Mouse (Mus musculus) liver, embryonic 16.5 days (tissue): Measurements from ENCODE around the gene Ppp2ca. TPM values are rescaled to one million over a fixed set of nuclear protein-coding genes. Genes with fewer than 3 reads are reported as not detected.

Experiments
- ATAC-seq: fragments of 200-750 bp; cut with Nextera tagmentation; 2 replicates; pipeline ENCODE4 v1.8.0; 2017; ENCODE audit warnings: low read depth, mild to moderate bottlenecking, moderate number of reproducible peaks, moderate library complexity
- H3K27ac ChIP-seq: fragments of 300-500 bp; sonication (generic); 2 replicates; pipeline ENCODE4 v1.5.1; 2014; ENCODE audit warnings: mild to moderate bottlenecking, low read length
- H3K27me3 ChIP-seq: fragments of 300-500 bp; sonication (generic); 2 replicates; pipeline ENCODE4 v1.6.1; 2014; ENCODE audit warnings: low read depth, low read length, mixed read lengths; ENCODE audit not compliant: control insufficient read depth, insufficient read depth
- H3K36me3 ChIP-seq: fragments of 300-500 bp; sonication (generic); 2 replicates; pipeline ENCODE4 v1.6.1; 2014; ENCODE audit warnings: mild to moderate bottlenecking; ENCODE audit not compliant: control insufficient read depth, insufficient read depth
- H3K4me1 ChIP-seq: fragments of 300-500 bp; sonication (generic); 2 replicates; pipeline ENCODE4 v1.6.1; 2014; ENCODE audit warnings: low read depth, low read length, mixed read lengths; ENCODE audit not compliant: control insufficient read depth
- H3K4me2 ChIP-seq: fragments of 300-500 bp; sonication (generic); 2 replicates; pipeline ENCODE4 v1.6.1; 2014; ENCODE audit warnings: low read depth, low read length, mixed read lengths
- H3K4me3 ChIP-seq: fragments of 300-500 bp; sonication (generic); 2 replicates; pipeline ENCODE4 v1.5.1; 2014; ENCODE audit warnings: low read depth, mild to moderate bottlenecking, low read length
- H3K9ac ChIP-seq: fragments of 300-500 bp; sonication (generic); 2 replicates; pipeline ENCODE4 v1.6.1; 2014; ENCODE audit warnings: low read depth, low read length
- H3K9me3 ChIP-seq: fragments of 300-500 bp; sonication (generic); replicated peaks from 2 replicates; pipeline ENCODE4 v1.6.1; 2016; ENCODE audit warnings: low read length; ENCODE audit not compliant: control insufficient read depth
- WGBS: fragments of 180-500 bp; shearing (Covaris S2); extraction: QIAGEN DNeasy Blood & Tissue Kit; methylation state at CpG from one replicate; pipeline ENCODE4 v1.1.7; 2014; ENCODE audit not compliant: insufficient replicate concordance; 5-methylcytosine and 5-hydroxymethylcytosine counted together
- polyA plus RNA-seq: library from polyadenylated mRNA; unstranded; fragments of >200 nt; fragmentation: Nextera tagmentation; extraction: Ambion mirVana; gene quantifications from 2 replicates; pipeline ENCODE4 v1.2.1, GENCODE M21; 2015

The Ppp2ca gene
- polyA plus RNA-seq, 1 experiment from 2014 or later, result 26.5 TPM

- H3K9me3 ChIP-seq, result no peaks in the 10 kb centered on the region
- no peaks in the 10 kb centered on the region for H3K36me3 ChIP-seq
- H3K4me1 ChIP-seq, result peaks cover 24% of the 10 kb centered on the region
- no peak overlapping the region for H3K4me2 ChIP-seq
- no peak for ATAC-seq
- H3K9ac ChIP-seq, result no peak overlapping the region
- 23% methylated on average over 10 of the region's 10 CpGs for WGBS
- H3K4me3 ChIP-seq, result no peak overlapping the region
- no peaks in the 10 kb centered on the region for H3K27me3 ChIP-seq
- no peak overlapping the region for H3K27ac ChIP-seq
These were observed 26.7 kb upstream of the Ppp2ca start for GRCm38 (mm10) chr11:52071768-52072167.

GRCm38 (mm10) chr11:52073528-52074170, 24.8 kb upstream of the Ppp2ca start:
- Histone ChIP-seq H3K9me3 (no peaks in the 10 kb centered on the region), H3K4me2 (no peak overlapping the region), H3K27ac (no peak overlapping the region), H3K9ac (no peak overlapping the region), H3K4me3 (no peak overlapping the region), H3K4me1 (peaks cover 24% of the 10 kb centered on the region), H3K27me3 (no peaks in the 10 kb centered on the region), H3K36me3 (no peaks in the 10 kb centered on the region)
- WGBS, result 63% methylated on average over 8 of the region's 8 CpGs
- ATAC-seq, result peak; percentile 66

DNA sequence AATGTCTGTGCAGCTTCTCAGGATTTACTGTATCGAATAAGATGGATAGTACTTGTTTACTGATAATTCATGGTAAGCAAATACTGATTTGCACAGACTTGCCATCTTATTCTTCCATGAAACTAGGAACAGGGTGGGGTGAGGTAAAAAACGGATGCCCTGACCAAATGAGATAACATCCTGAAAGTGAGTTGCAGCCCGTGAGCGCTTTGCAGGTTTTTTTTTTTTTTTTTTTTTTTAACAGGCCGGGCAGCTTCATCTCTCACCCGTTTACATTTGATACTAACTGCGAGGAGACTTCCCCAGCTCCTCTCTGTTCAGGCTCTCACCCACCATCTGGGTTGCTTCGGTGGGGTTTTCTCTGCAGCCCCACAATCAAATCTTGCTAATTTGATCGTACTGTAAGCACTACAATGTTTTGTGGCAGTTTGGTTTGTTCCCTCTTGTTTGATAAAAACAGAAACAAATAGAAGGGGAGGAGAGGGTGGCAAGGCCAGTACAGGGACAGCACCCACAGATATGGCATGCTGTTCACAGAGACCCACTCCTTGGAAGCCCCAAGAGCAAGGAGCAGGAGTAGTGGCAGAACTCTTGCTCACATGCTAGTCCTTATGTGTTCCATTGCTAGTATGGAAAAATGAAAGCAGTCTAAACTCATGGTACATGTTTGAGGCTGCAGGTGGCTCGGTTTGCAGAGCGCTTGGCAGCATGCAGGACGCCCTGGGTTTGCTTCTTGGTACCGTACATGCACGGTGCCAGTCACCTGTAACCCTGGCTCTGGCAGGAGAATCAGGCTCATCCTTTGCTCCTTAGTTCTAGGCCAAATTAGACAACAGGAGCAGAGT, 23.6 kb upstream of the Ppp2ca start:
- Histone ChIP-seq H3K9me3 (no peaks in the 10 kb centered on the region), H3K4me3 (no peak overlapping the region), H3K4me1 (peaks cover 24% of the 10 kb centered on the region), H3K36me3 (no peaks in the 10 kb centered on the region), H3K27me3 (no peaks in the 10 kb centered on the region), H3K4me2 (peak overlapping the region; percentile 34), H3K9ac (no peak overlapping the region), H3K27ac (no peak overlapping the region; the same call in 1 of the 2 replicates)
- WGBS, result 26% methylated on average over 14 of the region's 14 CpGs
- ATAC-seq, result 0 out of 2 replicates have a peak, but pooled peaks have one; percentile 21

- H3K4me1 ChIP-seq, result peaks cover 24% of the 10 kb centered on the region
- H3K9ac ChIP-seq, result no peak overlapping the region
- H3K9me3 ChIP-seq, result no peaks in the 10 kb centered on the region
- H3K27ac ChIP-seq, result no peak overlapping the region
- no peak for ATAC-seq
- H3K36me3 ChIP-seq, result no peaks in the 10 kb centered on the region
- H3K4me3 ChIP-seq, result no peak overlapping the region
- 33% methylated on average over 19 of the region's 19 CpGs for WGBS
- no peaks in the 10 kb centered on the region for H3K27me3 ChIP-seq
- no peak overlapping the region for H3K4me2 ChIP-seq
These were observed 22.5 kb upstream of the Ppp2ca start for GRCm38 (mm10) chr11:52075794-52076633.

- H3K9ac ChIP-seq, result no peak overlapping the region
- no peak for ATAC-seq
- 78% methylated on average over 6 of the region's 6 CpGs for WGBS
- H3K4me2 ChIP-seq, result no peak overlapping the region
- H3K9me3 ChIP-seq, result no peaks in the 10 kb centered on the region
- H3K27me3 ChIP-seq, result no peaks in the 10 kb centered on the region
- H3K36me3 ChIP-seq, result no peaks in the 10 kb centered on the region
- H3K4me3 ChIP-seq, result no peak overlapping the region
- H3K27ac ChIP-seq, result no peak overlapping the region
- H3K4me1 ChIP-seq, result peaks cover 24% of the 10 kb centered on the region
These were observed 21.6 kb upstream of the Ppp2ca start for GRCm38 (mm10) chr11:52076742-52077352.

GRCm38 (mm10) chr11:52077939-52078338, 20.5 kb upstream of the Ppp2ca start:
- Histone ChIP-seq H3K9me3 (no peaks in the 10 kb centered on the region), H3K9ac (no peak overlapping the region), H3K27me3 (no peaks in the 10 kb centered on the region), H3K4me1 (peaks cover 24% of the 10 kb centered on the region), H3K4me3 (no peak overlapping the region), H3K27ac (no peak overlapping the region), H3K4me2 (no peak overlapping the region), H3K36me3 (no peaks in the 10 kb centered on the region)
- ATAC-seq, result no peak
- WGBS, result 54% methylated on average over 4 of the region's 4 CpGs

GRCm38 (mm10) chr11:52079978-52080377, 18.5 kb upstream of the Ppp2ca start:
- peaks cover 10% of the 10 kb centered on the region for H3K4me1 ChIP-seq
- no peak overlapping the region for H3K4me3 ChIP-seq
- H3K36me3 ChIP-seq, result no peaks in the 10 kb centered on the region
- 6% methylated on average over 5 of the region's 5 CpGs for WGBS
- no peaks in the 10 kb centered on the region for H3K9me3 ChIP-seq
- H3K27me3 ChIP-seq, result no peaks in the 10 kb centered on the region
- no peak overlapping the region for H3K9ac ChIP-seq
- peak; percentile 21; the same call in 1 of the 2 replicates for ATAC-seq
- no peak overlapping the region for H3K4me2 ChIP-seq
- no peak overlapping the region for H3K27ac ChIP-seq

DNA sequence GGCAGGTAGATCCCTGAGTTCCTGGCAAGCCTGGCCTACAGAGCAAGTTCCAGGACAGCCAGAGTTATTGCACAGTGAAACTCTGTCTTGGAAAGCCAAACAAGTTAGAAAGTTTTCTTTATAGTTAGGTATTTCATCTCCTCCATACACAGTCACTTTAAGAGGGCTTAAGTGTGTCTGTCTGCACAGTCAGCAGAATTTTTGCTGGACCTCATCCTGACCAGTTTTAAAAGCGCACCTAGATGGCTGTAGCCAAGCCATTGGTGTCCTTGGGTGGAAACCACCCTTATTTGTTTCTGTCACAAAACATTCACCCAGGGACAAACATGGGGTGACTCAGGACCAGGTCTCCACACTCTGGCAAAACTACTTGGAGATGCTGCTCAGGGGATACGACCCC, 17.8 kb upstream of the Ppp2ca start:
- Histone ChIP-seq H3K4me3 (no peak overlapping the region), H3K36me3 (no peaks in the 10 kb centered on the region), H3K4me2 (no peak overlapping the region), H3K27ac (no peak overlapping the region), H3K9me3 (no peaks in the 10 kb centered on the region), H3K27me3 (no peaks in the 10 kb centered on the region), H3K4me1 (peaks cover 6% of the 10 kb centered on the region), H3K9ac (no peak overlapping the region)
- no peak for ATAC-seq
- 79% methylated on average over 2 of the region's 2 CpGs for whole genome bisulfite sequencing
